Mouse (Mus musculus): ENCODE measurements around the gene Trim31.

Gene Trim31

GRCm38 (mm10) chr17:36896583-36896982 lies 1.3 kb upstream of the Trim31 start:
- in situ Hi-C loops (cut with MseI, MboI) = no loop called here

GRCm38 (mm10) chr17:36897065-36897464 lies 853 bp upstream of the Trim31 start:
- in situ Hi-C loops (cut with MseI, MboI) = no loop called here

DNA sequence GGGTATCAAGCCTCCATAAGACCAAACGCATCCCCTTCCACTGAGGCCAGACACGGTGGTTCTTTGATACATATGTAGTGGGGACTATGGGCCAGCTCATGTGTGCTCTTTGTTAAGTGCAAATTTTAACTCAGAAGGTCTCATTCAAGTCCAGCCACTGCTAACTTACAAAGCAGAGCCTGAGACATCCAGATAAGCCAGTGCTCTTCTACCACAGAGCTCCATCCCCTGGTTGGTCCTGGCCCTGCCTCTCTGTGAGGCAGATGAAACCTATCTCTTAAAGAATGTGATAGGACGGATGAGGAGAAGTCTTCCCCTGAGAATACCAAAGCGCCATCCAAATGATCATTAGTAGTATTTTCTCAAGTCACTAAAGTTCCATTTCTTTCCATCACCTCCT lies 1.5 kb downstream of the Trim31 start:
- in situ Hi-C loops (cut with MseI, MboI) = no loop called here

DNA sequence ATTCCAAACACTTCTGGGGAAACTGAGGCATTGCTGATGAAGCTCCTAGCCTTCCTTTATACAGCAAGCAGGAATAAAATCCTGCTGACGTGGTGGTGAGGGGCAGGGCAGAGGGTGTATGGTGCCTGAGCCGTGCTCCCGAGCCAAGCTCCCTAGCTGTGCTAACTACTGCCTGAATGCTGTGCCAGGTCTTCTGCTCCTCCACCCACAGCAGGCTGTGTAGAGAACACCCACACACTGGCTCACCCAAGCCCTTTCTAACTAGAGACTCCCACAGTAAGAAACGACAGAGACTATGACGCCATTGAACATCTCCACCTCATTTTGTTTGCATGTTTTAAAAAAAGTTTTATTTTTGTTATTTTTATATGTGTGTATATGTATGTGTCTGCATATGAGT lies 2.1 kb downstream of the Trim31 start:
- in situ Hi-C loops (cut with MseI, MboI) = loop anchor here (25.0 kb wide), 1 partner anchor 312 kb away; the partner anchor contains the start of genes Olfr94 (in 2 of the 2), Olfr95 (in 2 of the 2) and Olfr96 (in 2 of the 2)

DNA sequence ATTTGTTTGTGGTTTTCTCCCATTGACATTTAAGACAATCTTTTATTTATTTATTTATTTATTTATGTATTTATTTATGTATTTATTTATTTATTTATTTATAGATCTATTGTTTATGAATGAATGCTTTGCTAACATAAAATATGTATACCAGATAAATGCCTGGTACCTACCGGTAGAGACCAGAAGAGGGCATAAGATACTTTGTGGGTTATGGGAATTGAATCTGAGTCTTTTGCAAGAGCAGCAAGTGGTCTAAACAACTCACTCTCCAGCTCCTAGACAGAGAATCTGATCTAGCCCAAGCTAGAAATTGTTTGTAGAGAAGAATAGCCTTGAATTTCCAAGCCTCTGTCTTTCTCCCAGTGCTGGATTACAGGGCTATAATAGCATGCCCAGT lies 2.8 kb downstream of the Trim31 start:
- in situ Hi-C loops (cut with MseI, MboI) = loop anchor here (25.0 kb wide), 1 partner anchor 312 kb away; the partner anchor contains the start of genes Olfr94 (in 2 of the 2), Olfr95 (in 2 of the 2) and Olfr96 (in 2 of the 2)

- in situ Hi-C loops (cut with MseI, MboI) = loop anchor here (25.0 kb wide), 1 partner anchor 309 kb away; the partner anchor contains the start of genes Olfr94 (in 2 of the 2), Olfr95 (in 2 of the 2) and Olfr96 (in 2 of the 2)
Observed at GRCm38 (mm10) chr17:36903651-36904050, 5.7 kb downstream of the Trim31 start.

DNA sequence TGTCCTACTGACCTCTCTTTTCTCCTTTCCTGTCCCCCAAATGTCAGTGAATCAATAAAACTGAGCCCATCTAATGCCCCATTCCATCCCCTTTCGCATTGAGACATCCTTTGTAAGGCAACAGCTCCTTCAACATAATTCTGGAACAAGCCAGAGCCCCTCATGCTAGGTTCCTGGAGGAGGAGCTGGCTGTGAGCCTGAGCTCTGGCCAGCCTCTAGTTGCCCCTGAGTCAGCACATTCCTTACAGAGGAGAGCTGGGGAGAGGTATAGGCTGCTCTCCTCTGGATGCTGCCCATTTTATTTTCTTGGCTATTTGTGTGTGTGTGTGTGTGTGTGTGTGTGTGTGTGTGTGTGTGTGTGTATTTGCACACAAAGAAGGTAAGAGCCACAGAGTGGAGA lies 10.3 kb downstream of the Trim31 start:
- in situ Hi-C loops (cut with MseI, MboI) = loop anchor here (25.0 kb wide), 1 partner anchor 304 kb away; the partner anchor contains the start of genes Olfr94 (in 2 of the 2), Olfr95 (in 2 of the 2) and Olfr96 (in 2 of the 2)

DNA sequence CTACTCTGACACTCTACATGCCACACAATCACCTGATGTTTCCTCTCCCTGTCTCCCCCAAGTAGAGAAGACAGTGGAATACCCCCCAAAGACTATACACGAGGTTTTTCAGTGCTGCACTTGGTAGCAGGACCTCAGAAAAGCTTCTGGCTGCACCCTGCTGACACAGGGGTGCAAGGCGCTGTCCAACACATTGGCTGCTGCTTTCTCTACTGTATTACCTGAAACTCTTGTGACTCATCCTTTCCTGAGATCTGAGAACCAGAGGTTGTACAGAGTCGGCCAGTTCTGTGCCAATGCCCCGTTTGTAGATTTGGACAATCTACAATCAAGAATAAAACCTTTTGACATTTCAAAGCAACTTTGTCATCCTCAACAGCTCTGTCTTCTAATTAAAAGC lies 11.9 kb downstream of the Trim31 start:
- in situ Hi-C loops (cut with MseI, MboI) = loop anchor here (25.0 kb wide), 1 partner anchor 302 kb away; the partner anchor contains the start of genes Olfr94 (in 2 of the 2), Olfr95 (in 2 of the 2) and Olfr96 (in 2 of the 2)

DNA sequence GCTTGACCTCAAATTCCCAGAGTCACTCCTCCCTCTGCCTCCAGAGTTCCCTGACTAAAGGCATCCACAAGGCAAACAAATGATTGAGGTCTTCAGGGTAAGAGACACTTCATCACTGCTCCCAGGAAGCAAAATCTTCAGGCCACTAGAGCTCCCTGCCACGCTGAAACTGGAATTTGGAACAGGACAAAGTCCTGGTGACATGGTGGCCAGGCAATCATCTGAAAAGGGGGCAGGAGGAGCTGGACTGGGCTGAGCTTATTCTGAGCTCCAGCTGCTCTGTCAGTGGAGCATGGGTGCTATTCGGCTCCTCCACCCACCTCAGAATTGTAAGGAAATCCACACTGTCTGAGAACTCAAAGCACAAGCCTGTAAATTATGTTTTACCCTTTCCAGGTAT lies 14.1 kb downstream of the Trim31 start:
- in situ Hi-C loops (cut with MseI, MboI) = loop anchor here (25.0 kb wide), 1 partner anchor 300 kb away; the partner anchor contains the start of genes Olfr94 (in 2 of the 2), Olfr95 (in 2 of the 2) and Olfr96 (in 2 of the 2)

GRCm38 (mm10) chr17:36914108-36914507 lies 16.2 kb downstream of the Trim31 start:
- in situ Hi-C loops (cut with MseI, MboI) = loop anchor here (25.0 kb wide), 1 partner anchor 298 kb away; the partner anchor contains the start of genes Olfr94 (in 2 of the 2), Olfr95 (in 2 of the 2) and Olfr96 (in 2 of the 2)

DNA sequence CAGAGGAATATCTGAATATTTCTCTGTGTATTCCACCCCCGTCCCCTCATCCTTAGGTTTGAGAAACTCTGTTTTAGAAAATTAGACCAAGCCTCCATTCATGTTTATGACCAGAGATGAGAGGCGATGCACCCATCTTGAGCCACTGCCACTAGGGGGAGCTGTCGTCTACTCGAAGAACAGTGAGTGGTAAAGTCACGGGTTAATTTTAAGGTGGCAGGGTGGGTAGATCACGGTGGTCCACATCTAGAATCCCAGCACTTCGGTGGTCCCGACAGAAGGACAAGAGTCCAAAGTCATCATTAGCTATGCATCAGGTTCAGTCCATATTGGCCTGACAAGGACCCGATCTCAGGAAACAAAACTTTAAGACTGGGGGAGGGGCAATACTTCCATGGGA lies 17.2 kb downstream of the Trim31 start:
- in situ Hi-C loops (cut with MseI, MboI) = loop anchor here (5.0 to 25.0 kb wide), 2 partner anchors 82 to 297 kb away; partner anchors contain the start of genes Olfr94 (in 2 of the 2), Olfr95 (in 2 of the 2) and Olfr96 (in 2 of the 2)

GRCm38 (mm10) chr17:36920239-36920638 lies 22.3 kb downstream of the Trim31 start:
- in situ Hi-C loops (cut with MseI, MboI) = loop anchor here (25.0 kb wide), 1 partner anchor 292 kb away; the partner anchor contains the start of genes Olfr94 (in 2 of the 2), Olfr95 (in 2 of the 2) and Olfr96 (in 2 of the 2)

- in situ Hi-C loops (cut with MseI, MboI) = loop anchor here (25.0 kb wide), 1 partner anchor 290 kb away; the partner anchor contains the start of genes Olfr94 (in 2 of the 2), Olfr95 (in 2 of the 2) and Olfr96 (in 2 of the 2)
Observed at GRCm38 (mm10) chr17:36922715-36923114, 24.8 kb downstream of the Trim31 start.

GRCm38 (mm10) chr17:36923491-36923890 lies 25.6 kb downstream of the Trim31 start:
- in situ Hi-C loops (cut with MseI, MboI) = loop anchor here (25.0 kb wide), 1 partner anchor 289 kb away; the partner anchor contains the start of genes Olfr94 (in 2 of the 2), Olfr95 (in 2 of the 2) and Olfr96 (in 2 of the 2)

- in situ Hi-C loops (cut with MseI, MboI) = no loop called here
Observed at GRCm38 (mm10) chr17:36927496-36928120, 29.7 kb downstream of the Trim31 start.

DNA sequence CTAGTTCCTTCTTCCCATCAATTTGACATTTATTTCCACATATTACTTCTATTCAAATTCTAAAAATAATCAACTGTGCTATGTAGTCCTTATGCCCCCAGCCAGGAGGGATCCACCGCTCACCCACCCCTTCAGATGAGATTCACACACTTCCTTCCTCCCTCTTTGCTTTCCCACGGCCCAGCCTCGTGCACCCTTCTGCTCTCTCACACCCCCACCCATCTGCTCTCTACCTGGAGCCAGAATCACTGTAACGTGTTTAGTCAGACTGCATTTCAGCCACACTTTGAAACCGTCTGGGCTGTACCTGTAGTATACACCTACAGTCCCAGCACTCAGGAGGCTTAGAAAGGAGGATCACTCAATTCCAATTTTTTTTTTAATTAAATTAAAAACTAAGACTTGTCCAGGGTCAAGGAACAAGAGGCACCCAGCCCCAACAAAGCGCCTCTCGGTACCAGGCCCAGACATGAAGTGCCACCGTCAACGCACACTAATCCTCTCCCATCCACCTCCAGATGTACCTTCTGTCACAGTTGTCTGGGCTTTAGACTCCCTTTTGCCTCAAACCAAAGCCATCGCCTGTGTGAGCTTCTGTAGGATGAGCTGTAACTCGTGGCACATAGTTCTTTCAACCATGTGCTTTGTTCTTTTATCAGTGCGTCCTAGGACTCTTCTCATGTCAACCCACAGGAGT lies 31.5 kb downstream of the Trim31 start:
- in situ Hi-C loops (cut with MseI, MboI) = no loop called here

DNA sequence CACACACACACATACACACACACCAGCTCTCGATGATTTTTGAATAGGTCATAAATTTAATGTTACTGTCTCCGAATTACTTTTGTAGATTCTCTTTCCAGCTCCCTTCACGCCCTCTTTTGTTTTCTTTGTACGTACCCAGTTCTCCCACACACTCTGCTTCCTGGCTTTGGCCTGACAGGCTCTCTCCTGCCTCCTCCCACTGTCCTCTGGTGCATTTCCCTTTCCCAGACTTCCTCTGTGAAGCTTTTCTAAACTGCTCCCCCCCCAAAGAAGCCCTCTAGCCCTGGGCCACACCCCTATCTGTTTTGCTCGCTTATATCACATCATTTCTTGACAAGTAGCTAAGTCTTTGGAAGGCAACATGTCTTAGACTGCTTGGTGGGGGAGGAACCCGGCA lies 32.3 kb downstream of the Trim31 start:
- in situ Hi-C loops (cut with MseI, MboI) = no loop called here

DNA sequence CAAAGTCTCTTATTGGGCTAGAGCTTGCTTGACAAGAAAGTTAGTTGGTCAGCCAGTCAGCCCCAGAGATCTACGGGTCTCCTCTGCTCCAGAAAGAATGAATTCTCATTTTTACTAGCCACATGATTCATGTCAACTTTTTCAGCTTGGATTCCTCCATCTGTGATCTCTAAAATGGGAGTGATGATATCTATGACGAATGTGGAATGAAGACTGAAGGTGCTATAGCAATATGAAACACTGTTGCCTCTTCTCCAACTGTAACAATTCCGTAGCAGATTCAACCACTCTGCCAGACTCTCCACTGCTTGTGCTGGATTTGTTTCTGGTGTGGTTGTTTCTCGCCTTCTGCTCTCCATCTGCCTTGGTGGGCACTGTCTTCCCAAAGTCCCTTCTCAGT lies 33.2 kb downstream of the Trim31 start:
- in situ Hi-C loops (cut with MseI, MboI) = no loop called here

GRCm38 (mm10) chr17:36931806-36932205 lies 33.9 kb downstream of the Trim31 start:
- in situ Hi-C loops (cut with MseI, MboI) = no loop called here

- in situ Hi-C loops (cut with MseI, MboI) = no loop called here
Observed at GRCm38 (mm10) chr17:36938056-36938455, 40.1 kb downstream of the Trim31 start.

DNA sequence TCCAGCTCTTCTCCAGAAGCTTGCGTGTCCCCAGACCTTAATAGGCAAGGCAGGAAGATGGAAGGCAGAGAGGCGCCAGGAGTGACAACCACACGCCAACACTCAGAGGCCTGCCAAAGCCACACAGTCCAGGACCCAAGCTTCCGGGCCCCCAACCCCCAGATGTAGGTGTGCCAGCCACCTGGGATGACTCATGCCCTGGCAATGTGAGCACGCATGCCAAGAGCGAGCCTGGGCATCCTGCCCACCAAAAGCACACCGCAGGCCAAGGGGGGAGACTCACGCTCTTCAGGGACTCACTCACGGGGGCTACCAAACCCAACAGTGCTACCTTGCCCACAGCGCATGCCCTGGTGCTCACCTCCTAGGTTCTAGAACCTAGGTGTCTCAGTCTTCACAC lies 44.5 kb downstream of the Trim31 start:
- in situ Hi-C loops (cut with MseI, MboI) = no loop called here
